Mouse (Mus musculus): ENCODE data around the gene Hk2. TPM values are rescaled to one million over a fixed set of nuclear protein-coding genes. Genes with fewer than 3 reads are reported as not detected.

The Hk2 gene
- 4.8 and 5.4 TPM in 2 replicates for polyA plus RNA-seq (2015; fragmentation: Nextera tagmentation; extraction: Ambion mirVana)

DNA sequence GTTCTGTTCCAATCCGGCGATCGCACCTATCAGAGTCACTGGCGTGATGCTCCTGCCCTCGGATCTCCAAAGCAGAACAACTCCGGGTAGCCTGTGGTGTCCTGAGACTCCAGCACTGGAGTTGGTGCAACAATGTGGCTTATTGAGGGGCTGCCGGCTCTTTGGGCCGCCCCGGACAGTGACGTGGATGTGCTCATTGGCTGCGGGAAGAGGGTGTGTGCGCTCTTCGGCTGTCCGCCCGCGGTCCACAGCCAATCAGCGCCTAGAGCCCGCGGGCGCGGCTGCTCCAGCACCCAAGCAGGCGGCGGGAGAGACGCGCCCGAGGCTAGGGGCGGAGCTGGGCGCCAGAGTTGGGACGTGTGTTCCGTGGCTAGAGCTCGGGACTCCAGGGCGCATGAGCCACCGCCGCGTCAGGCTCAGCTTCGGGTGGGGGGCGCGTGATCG lies at the start of gene Hk2:
TSS of gene Hk2 (minus strand) at position 134 of the 444 bp plus-strand sequence.
- peak within 1 kb of the TSS; percentile 59 for H3K4me3 ChIP-seq (ENCODE audit: low read depth, low read length)
- TF ChIP-seq CTCF (IDR thresholded peaks at IDR 0.05) (0 out of 2 replicates have a peak, but pooled peaks have one; percentile 5), EP300 (IDR thresholded peaks at IDR 0.05) (no peak)
- peak within 1 kb of the TSS; percentile 89 for H3K27ac ChIP-seq (ENCODE audit: low read length)
- no peaks in the 10 kb centered on the region for H3K27me3 ChIP-seq (replicated peaks; ENCODE audit: insufficient read depth, low read length)
- H3K4me2 ChIP-seq (replicated peaks; ENCODE audit: low read depth, low read length), result peak within 1 kb of the TSS; percentile 98
- H3K9me3 ChIP-seq (ENCODE audit: low read length), result no peaks in the 10 kb centered on the region
- peak within 1 kb of the TSS; percentile 44 for H3K9ac ChIP-seq (replicated peaks; ENCODE audit: low read depth)
- ATAC-seq (peak; percentile 96), DNase-seq (ENCODE audit: low spot score) (peak; percentile 98)
- WGBS, result under 1% methylated on average over 39 of the region's 39 CpGs
- H3K36me3 ChIP-seq (ENCODE audit: insufficient read depth, low read length), result no peaks in the 10 kb centered on the region
- peaks cover 5% of the 10 kb centered on the region; the same call in 1 of the 2 replicates for H3K4me1 ChIP-seq (ENCODE audit: insufficient read depth, low read depth, low read length)

DNA sequence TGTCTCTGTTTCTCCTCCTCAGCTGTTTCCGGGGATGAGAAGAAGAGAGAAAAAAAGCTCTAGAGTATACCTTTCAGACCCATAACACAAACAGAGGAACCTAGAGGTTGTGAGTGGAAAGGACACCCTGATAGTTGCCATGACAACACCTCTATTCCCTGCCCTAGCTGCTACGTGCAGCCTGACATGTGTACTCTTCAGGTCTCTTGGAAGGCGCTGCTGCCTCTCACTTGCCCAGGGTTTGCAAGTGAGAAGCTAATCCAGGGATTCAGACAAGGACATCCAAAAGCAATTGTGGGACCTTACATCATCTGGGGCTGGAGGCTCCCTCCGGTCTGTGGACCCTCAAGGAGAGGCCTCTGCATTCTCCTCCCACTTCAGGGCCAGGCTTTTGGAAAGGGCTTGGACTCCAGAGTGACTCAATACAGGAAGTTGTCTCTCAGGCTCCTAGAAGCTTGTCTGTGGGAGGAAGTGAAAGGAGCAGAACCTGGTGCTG lies 47.6 kb upstream of the Hk2 start:
- no peak overlapping the region for H3K4me2 ChIP-seq (replicated peaks; ENCODE audit: low read depth, low read length)
- H3K9me3 ChIP-seq (ENCODE audit: low read length), result no peaks in the 10 kb centered on the region
- peak; percentile 80 for ATAC-seq
- no peaks in the 10 kb centered on the region for H3K27me3 ChIP-seq (replicated peaks; ENCODE audit: insufficient read depth, low read length)
- WGBS, result 7% methylated on average over 4 of the region's 4 CpGs
- no peak overlapping the region for H3K27ac ChIP-seq (ENCODE audit: low read length)
- H3K36me3 ChIP-seq (ENCODE audit: insufficient read depth, low read length), result no peaks in the 10 kb centered on the region
- H3K4me3 ChIP-seq (ENCODE audit: low read depth, low read length), result no peak overlapping the region
- no peak overlapping the region for H3K9ac ChIP-seq (replicated peaks; ENCODE audit: low read depth)
- no peaks in the 10 kb centered on the region; the same call in 1 of the 2 replicates for H3K4me1 ChIP-seq (ENCODE audit: insufficient read depth, low read depth, low read length)
- TF ChIP-seq CTCF (IDR thresholded peaks at IDR 0.05) (0 out of 2 replicates have a peak, but pooled peaks have one; percentile 6), EP300 (IDR thresholded peaks at IDR 0.05) (no peak)
- DNase-seq (ENCODE audit: low spot score), result peak; percentile 74

GRCm38 (mm10) chr6:82820716-82821115 lies 46.5 kb upstream of the Hk2 start:
- 0 out of 2 replicates have a peak, but pooled peaks have one; percentile 23 for ATAC-seq

DNA sequence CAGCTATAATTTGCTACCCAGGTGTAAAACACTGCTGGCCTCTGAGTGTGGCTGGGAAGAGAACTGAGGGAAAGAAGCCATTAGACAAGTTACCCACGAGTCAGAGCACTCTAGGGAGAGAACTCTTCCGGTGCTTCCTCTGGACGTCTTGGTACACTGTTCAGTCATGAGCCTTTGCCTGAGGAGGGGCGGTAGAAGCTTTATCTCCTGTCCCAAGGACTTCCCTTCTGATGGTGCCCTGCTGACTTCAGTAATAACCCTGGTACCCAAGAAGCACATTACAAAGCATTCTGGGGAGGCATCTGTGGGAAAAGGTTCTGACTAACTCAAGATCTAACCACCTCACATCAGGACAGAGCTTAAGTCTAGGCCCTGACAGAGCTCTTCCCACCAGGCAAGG lies 40.6 kb upstream of the Hk2 start:
- no peak for DNase-seq (ENCODE audit: low spot score)
- Histone ChIP-seq H3K36me3 (ENCODE audit: insufficient read depth, low read length) (no peaks in the 10 kb centered on the region), H3K9ac (replicated peaks; ENCODE audit: low read depth) (no peak overlapping the region), H3K27ac (ENCODE audit: low read length) (no peak overlapping the region), H3K4me2 (replicated peaks; ENCODE audit: low read depth, low read length) (no peak overlapping the region), H3K4me3 (ENCODE audit: low read depth, low read length) (no peak overlapping the region), H3K27me3 (replicated peaks; ENCODE audit: insufficient read depth, low read length) (no peaks in the 10 kb centered on the region), H3K4me1 (ENCODE audit: insufficient read depth, low read depth, low read length) (no peaks in the 10 kb centered on the region), H3K9me3 (ENCODE audit: low read length) (no peaks in the 10 kb centered on the region)
- WGBS, result 63% methylated on average over 4 of the region's 4 CpGs
- ATAC-seq, result no peak
- TF ChIP-seq CTCF (IDR thresholded peaks at IDR 0.05) (no peak), EP300 (IDR thresholded peaks at IDR 0.05) (no peak)

More at GRCm38 (mm10) chr6:82820716-82821115, 46.5 kb upstream of the Hk2 start:
- no peak overlapping the region for H3K4me2 ChIP-seq (replicated peaks; ENCODE audit: low read depth, low read length)
- TF ChIP-seq CTCF (IDR thresholded peaks at IDR 0.05) (no peak), EP300 (IDR thresholded peaks at IDR 0.05) (no peak)
- WGBS, result 28% methylated on average over 3 of the region's 3 CpGs
- no peak for DNase-seq (ENCODE audit: low spot score)
- no peaks in the 10 kb centered on the region; the same call in 1 of the 2 replicates for H3K4me1 ChIP-seq (ENCODE audit: insufficient read depth, low read depth, low read length)
- no peaks in the 10 kb centered on the region for H3K27me3 ChIP-seq (replicated peaks; ENCODE audit: insufficient read depth, low read length)
- H3K9me3 ChIP-seq (ENCODE audit: low read length), result no peaks in the 10 kb centered on the region
- H3K27ac ChIP-seq (ENCODE audit: low read length), result no peak overlapping the region
- no peaks in the 10 kb centered on the region for H3K36me3 ChIP-seq (ENCODE audit: insufficient read depth, low read length)
- no peak overlapping the region for H3K4me3 ChIP-seq (ENCODE audit: low read depth, low read length)
- H3K9ac ChIP-seq (replicated peaks; ENCODE audit: low read depth), result no peak overlapping the region

- Histone ChIP-seq H3K4me3 (ENCODE audit: low read depth, low read length) (no peak overlapping the region), H3K4me2 (replicated peaks; ENCODE audit: low read depth, low read length) (no peak overlapping the region), H3K9me3 (ENCODE audit: low read length) (no peaks in the 10 kb centered on the region), H3K27me3 (replicated peaks; ENCODE audit: insufficient read depth, low read length) (no peaks in the 10 kb centered on the region), H3K4me1 (ENCODE audit: insufficient read depth, low read depth, low read length) (no peaks in the 10 kb centered on the region), H3K36me3 (ENCODE audit: insufficient read depth, low read length) (no peaks in the 10 kb centered on the region), H3K27ac (ENCODE audit: low read length) (no peak overlapping the region), H3K9ac (replicated peaks; ENCODE audit: low read depth) (no peak overlapping the region)
- ATAC-seq (no peak), DNase-seq (ENCODE audit: low spot score) (no peak)
- WGBS, result 77% methylated on average over 7 of the region's 7 CpGs
- no peak for TF ChIP-seq CTCF (IDR thresholded peaks at IDR 0.05)
- no peak for TF ChIP-seq EP300 (IDR thresholded peaks at IDR 0.05)
These were observed 33.9 kb upstream of the Hk2 start for GRCm38 (mm10) chr6:82807984-82808700.

DNA sequence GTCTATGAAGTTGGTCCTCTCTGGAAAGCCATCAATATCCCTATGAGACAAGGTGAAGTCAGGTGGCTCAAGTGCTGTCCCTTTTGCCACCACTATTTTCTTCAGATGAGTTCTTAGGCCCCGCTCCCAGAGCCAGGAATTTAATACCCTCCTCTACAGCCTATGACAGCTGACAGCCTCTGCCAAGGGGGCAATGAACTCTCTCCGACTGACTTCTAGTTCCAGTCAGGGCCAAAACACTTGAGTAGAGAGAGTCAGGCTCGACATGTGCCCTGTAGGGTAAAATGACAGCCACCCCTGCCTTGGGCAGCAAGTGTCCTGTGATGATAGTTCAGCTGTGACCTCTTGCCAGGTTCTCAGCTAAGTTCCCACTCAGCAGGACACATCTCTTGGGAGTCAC lies 32.7 kb upstream of the Hk2 start:
- H3K9ac ChIP-seq (replicated peaks; ENCODE audit: low read depth), result no peak overlapping the region
- 50% methylated on average over 3 of the region's 3 CpGs for WGBS
- H3K4me3 ChIP-seq (ENCODE audit: low read depth, low read length), result no peak overlapping the region
- DNase-seq (ENCODE audit: low spot score), result no peak
- TF ChIP-seq CTCF (IDR thresholded peaks at IDR 0.05) (no peak), EP300 (IDR thresholded peaks at IDR 0.05) (no peak)
- no peaks in the 10 kb centered on the region for H3K27me3 ChIP-seq (replicated peaks; ENCODE audit: insufficient read depth, low read length)
- no peaks in the 10 kb centered on the region for H3K36me3 ChIP-seq (ENCODE audit: insufficient read depth, low read length)
- no peak for ATAC-seq
- H3K4me1 ChIP-seq (ENCODE audit: insufficient read depth, low read depth, low read length), result no peaks in the 10 kb centered on the region
- H3K4me2 ChIP-seq (replicated peaks; ENCODE audit: low read depth, low read length), result no peak overlapping the region
- H3K27ac ChIP-seq (ENCODE audit: low read length), result no peak overlapping the region
- H3K9me3 ChIP-seq (ENCODE audit: low read length), result no peaks in the 10 kb centered on the region

Data from lung, postnatal 0 days (tissue).